Mouse (Mus musculus): ENCODE measurements around the gene Sept7. TPM values are rescaled to one million over a fixed set of nuclear protein-coding genes. Genes with fewer than 3 reads are reported as not detected.

The Sept7 gene
- 267 and 307 TPM in 2 replicates for polyA plus RNA-seq (2016; fragmentation: Nextera tagmentation; extraction: Ambion mirVana)

DNA sequence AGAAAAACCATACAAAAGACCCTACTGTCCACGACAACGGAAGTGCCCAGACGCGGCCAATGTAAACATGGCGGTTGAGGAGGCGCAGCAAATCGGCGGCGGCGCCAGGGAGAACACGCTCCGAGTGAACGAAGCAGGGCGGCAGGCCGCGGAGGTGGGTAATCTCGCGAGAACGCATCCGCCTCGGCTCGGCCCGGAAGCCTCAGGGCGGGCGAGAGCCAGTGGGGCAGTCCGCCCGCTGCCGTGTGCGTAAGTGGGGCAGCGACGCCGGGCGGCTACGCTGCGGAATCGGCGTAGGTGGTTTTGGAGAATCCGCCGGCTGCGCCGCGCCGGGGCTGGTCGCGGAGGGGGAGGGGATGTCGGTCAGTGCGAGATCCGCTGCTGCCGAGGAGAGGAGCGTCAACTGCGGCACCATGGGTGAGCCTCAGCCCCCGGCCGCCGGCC, at the start of gene Sept7:
Gene Sept7, plus strand, starts transcription at position 157 of the 444 bp plus-strand sequence.
- Histone ChIP-seq H3K4me1 (peaks cover 13% of the 10 kb centered on the region), H3K27me3 (replicated peaks) (no peaks in the 10 kb centered on the region), H3K27ac (peak within 1 kb of the TSS; percentile 99), H3K4me2 (replicated peaks) (peak within 1 kb of the TSS; percentile 68), H3K4me3 (peak within 1 kb of the TSS; percentile 99), H3K9ac (peak within 1 kb of the TSS; percentile 98), H3K9me3 (no peaks in the 10 kb centered on the region), H3K36me3 (no peaks in the 10 kb centered on the region)
- ATAC-seq (ENCODE audit: low FRiP score, low read depth), result peak; percentile 98
- under 1% methylated on average over 54 of the region's 54 CpGs for WGBS

DNA sequence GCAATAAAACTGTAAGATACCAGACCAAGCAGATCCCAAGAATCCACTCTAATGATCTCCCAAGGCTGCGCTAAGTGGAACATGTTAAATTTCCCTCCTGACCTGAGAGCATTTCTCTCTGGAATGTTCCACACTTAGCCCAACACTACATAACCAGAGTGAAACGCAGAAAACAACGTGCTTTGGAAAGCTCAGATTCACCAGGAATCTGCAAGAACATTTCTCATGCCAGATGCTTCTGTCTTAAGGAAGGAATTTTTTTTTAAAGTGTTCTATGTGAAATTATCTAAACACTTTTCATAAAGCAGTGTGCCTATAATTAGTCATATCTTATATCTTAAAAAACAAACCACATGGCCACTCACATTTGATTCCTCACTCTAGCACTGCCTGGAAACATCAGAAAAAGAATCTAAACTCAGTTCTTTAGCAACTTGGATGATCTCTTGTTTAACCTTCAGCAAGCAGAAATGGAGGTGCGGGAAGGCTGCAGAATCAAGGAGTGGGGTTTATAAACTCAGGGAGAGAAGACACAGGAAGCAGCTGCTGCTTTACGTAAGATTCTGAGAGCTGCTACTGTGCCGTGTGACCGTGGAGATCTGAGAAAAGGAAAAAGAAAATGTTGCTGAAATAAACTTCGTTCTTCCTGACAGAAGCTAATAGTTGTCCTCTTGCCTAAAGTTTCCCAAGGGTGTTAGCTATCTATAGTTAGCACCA, 44.0 kb upstream of the Sept7 start:
- 88% methylated on average over 8 of the region's 8 CpGs for WGBS
- Histone ChIP-seq H3K27me3 (replicated peaks) (no peaks in the 10 kb centered on the region), H3K4me2 (replicated peaks) (no peak overlapping the region), H3K9me3 (no peaks in the 10 kb centered on the region), H3K9ac (no peak overlapping the region), H3K36me3 (no peaks in the 10 kb centered on the region), H3K4me3 (no peak overlapping the region), H3K4me1 (peaks cover 14% of the 10 kb centered on the region), H3K27ac (no peak overlapping the region)
- no peak for ATAC-seq (ENCODE audit: low FRiP score, low read depth)

DNA sequence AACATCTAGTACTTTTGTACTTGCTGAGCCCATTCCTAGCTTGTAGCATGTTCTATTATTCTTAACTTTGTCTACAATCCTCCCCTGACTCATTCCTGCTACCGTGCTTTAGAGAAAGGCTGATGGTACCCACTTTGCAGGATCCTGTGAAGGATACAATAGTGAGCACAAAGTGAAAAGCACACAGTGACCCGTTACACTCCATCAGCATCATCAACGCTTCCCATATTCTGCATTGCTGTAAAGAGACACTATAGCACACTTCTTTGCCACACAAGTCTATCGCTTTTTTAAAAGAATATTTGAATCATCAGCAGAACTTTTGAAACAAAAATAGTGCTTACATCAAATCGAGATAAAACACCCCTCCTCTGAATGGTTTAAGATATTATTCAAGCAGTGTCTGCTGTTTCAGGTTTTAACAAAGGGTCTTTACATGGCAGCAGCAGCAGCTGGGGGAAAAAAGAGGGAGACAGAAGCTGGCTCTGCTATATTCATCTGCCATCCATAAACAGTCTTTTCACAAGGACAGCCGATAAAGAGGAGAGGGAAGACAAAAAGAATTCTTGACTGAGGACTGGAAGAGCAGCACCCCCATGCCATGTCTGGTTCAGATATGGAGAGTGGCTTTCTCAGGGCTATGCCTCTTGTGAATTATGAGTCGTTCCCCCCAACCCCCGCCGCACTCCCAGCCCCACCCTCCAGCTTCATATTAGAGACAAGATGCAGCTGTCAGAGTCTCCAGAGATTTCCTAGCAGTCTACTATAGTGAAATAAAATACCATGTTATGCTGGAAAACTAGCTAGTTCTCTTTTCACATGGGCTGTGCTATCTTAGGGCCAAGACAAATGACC, 39.7 kb upstream of the Sept7 start:
- H3K4me1 ChIP-seq, result peaks cover 14% of the 10 kb centered on the region
- H3K27me3 ChIP-seq (replicated peaks), result no peaks in the 10 kb centered on the region
- no peaks in the 10 kb centered on the region for H3K9me3 ChIP-seq
- H3K4me3 ChIP-seq, result no peak overlapping the region
- H3K27ac ChIP-seq, result no peak overlapping the region
- H3K4me2 ChIP-seq (replicated peaks), result peak overlapping the region; percentile 20; the same call in 1 of the 2 replicates
- H3K36me3 ChIP-seq, result no peaks in the 10 kb centered on the region
- H3K9ac ChIP-seq, result no peak overlapping the region
- WGBS, result 48% methylated on average over 9 of the region's 9 CpGs
- ATAC-seq (ENCODE audit: low FRiP score, low read depth), result peak; percentile 86

DNA sequence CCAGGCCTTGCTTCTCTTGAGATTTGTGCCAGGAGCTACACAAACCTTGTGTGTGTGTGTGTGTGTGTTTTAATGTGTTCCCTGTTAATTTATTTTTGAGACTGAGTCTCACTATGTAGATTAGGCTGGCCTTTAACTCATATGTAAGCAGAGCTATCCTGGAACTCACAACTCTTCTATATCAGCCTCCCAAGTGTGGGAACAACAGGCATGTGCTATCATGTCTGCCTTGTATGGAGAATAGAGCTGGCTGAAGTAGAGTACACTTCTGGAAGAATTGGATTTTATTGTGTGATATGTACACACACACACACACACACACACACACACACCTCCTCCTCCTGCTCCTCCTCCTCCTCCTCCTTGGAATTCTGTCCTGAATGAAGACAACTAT, 39.1 kb upstream of the Sept7 start:
- no peak overlapping the region for H3K4me2 ChIP-seq (replicated peaks)
- H3K36me3 ChIP-seq, result no peaks in the 10 kb centered on the region
- no peak overlapping the region for H3K9ac ChIP-seq
- H3K27me3 ChIP-seq (replicated peaks), result no peaks in the 10 kb centered on the region
- ATAC-seq (ENCODE audit: low FRiP score, low read depth), result peak; percentile 61
- H3K27ac ChIP-seq, result no peak overlapping the region
- H3K4me3 ChIP-seq, result no peak overlapping the region
- H3K4me1 ChIP-seq, result peaks cover 14% of the 10 kb centered on the region
- H3K9me3 ChIP-seq, result no peaks in the 10 kb centered on the region

DNA sequence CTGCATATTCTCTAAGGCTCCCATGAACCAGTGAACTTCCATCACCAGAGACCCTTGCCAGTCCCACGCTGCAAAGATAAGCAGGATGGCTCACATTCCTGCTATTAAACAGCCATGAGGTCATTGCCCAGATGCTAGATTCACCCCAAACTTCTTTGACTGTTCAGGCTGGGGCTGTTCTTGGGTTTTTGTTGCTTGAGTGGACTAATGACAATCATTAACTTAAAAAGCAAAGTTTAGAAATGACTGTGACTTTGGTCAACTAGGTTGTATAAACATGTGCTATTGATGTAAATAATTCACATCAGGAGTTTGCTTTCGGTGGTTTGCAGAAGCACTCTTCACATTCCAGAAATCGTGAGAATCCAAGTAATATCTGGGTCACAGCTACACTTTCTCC, 36.8 kb upstream of the Sept7 start:
- no peaks in the 10 kb centered on the region for H3K27me3 ChIP-seq (replicated peaks)
- H3K36me3 ChIP-seq, result no peaks in the 10 kb centered on the region
- no peak overlapping the region for H3K27ac ChIP-seq
- 72% methylated on average over 3 of the region's 3 CpGs for WGBS
- peaks cover 14% of the 10 kb centered on the region for H3K4me1 ChIP-seq
- ATAC-seq (ENCODE audit: low FRiP score, low read depth), result no peak
- H3K4me2 ChIP-seq (replicated peaks), result no peak overlapping the region
- no peak overlapping the region for H3K4me3 ChIP-seq
- H3K9me3 ChIP-seq, result no peaks in the 10 kb centered on the region
- H3K9ac ChIP-seq, result no peak overlapping the region

DNA sequence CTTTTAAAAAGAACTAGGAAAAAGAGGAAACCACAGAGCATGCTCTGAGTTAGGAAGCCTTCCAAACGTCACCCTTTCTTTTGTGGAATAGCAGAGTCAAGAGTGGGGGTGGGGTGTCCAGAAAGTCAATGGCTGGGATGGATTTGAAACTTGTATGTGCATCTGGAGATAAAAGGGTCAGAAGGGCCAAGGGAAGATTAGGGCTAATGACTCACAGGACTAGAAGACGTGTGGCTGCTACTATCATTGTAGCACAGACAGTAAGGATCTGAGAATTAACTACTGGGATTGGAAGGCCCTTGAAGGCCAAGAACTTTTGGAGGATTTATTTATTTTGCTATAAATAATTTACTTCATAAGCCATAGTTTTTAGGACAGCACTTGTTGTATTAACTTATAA, 36.0 kb upstream of the Sept7 start:
- Histone ChIP-seq H3K9me3 (no peaks in the 10 kb centered on the region), H3K27ac (no peak overlapping the region), H3K9ac (no peak overlapping the region), H3K27me3 (replicated peaks) (no peaks in the 10 kb centered on the region), H3K4me1 (peaks cover 14% of the 10 kb centered on the region), H3K4me2 (replicated peaks) (no peak overlapping the region), H3K36me3 (no peaks in the 10 kb centered on the region), H3K4me3 (no peak overlapping the region)
- no peak for ATAC-seq (ENCODE audit: low FRiP score, low read depth)
- WGBS, result 43% methylated on average over 2 of the region's 2 CpGs

DNA sequence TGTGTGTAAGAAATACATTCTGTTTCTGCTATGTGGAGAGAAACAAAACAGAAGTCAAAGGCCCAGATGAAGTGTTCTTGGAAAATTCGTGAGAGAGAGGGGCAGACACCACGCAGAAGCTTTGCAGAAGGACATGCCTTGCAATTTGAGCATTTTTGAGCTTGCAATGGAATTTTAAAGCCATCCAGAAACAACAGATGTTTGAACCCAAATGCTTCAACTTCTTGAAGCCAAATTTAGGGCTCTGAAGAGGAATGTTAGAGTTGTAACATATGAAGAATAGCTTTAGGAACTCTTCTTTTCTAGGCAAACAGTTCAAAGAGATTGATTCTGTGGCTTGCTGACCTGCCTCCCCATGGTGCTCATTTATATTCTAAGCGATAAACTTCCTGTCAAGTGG, 33.3 kb upstream of the Sept7 start:
- no peaks in the 10 kb centered on the region for H3K4me1 ChIP-seq
- H3K4me2 ChIP-seq (replicated peaks), result no peak overlapping the region
- ATAC-seq (ENCODE audit: low FRiP score, low read depth), result no peak
- H3K9ac ChIP-seq, result no peak overlapping the region
- no peak overlapping the region for H3K4me3 ChIP-seq
- no peaks in the 10 kb centered on the region for H3K9me3 ChIP-seq
- no peaks in the 10 kb centered on the region for H3K27me3 ChIP-seq (replicated peaks)
- H3K36me3 ChIP-seq, result no peaks in the 10 kb centered on the region
- WGBS, result 64% methylated on average over 3 of the region's 3 CpGs
- H3K27ac ChIP-seq, result no peak overlapping the region

DNA sequence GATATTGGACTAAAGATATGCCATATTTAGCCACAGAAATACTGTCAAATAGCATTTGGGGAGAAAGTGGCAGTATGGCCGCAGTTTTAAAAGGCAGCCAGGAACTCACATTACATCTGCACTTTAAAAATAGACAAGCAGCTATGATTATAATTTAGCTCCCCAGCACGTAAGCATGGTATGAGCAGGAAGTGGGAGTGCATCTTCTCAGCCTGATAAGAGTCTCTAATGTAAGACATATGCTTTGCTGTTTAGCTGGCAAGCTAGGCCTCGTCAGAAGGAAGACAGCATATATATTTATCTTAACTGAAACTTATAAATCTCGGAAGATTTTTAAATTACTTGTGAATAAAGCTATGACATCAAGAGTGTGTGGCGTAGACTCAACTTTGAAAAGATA, 32.4 kb upstream of the Sept7 start:
- no peak overlapping the region for H3K27ac ChIP-seq
- ATAC-seq (ENCODE audit: low FRiP score, low read depth), result no peak
- WGBS, result 81% methylated on average over 5 of the region's 5 CpGs
- H3K36me3 ChIP-seq, result no peaks in the 10 kb centered on the region
- H3K9ac ChIP-seq, result no peak overlapping the region
- no peaks in the 10 kb centered on the region for H3K27me3 ChIP-seq (replicated peaks)
- no peak overlapping the region for H3K4me3 ChIP-seq
- H3K4me1 ChIP-seq, result no peaks in the 10 kb centered on the region
- H3K9me3 ChIP-seq, result no peaks in the 10 kb centered on the region
- no peak overlapping the region for H3K4me2 ChIP-seq (replicated peaks)

DNA sequence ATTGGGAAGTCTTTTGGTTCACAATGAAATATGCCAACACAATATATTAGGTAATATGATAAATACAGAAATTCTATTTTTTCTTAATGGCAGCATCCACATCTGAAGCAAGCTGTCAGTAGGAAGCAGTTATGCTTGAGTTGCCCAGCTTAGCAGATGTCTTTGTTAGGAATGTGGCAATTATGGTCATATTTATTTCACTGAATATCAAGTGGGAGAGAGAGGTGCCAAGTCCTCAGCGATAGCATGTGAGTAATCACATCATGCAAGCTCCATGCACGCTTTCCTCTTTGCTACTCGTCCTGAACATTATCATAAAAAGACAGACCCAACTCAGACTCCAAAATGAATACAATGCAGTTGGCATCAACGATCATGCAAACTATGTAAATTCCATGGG, 27.3 kb upstream of the Sept7 start:
- no peak overlapping the region for H3K4me3 ChIP-seq
- no peak for ATAC-seq (ENCODE audit: low FRiP score, low read depth)
- H3K27me3 ChIP-seq (replicated peaks), result no peaks in the 10 kb centered on the region
- H3K4me2 ChIP-seq (replicated peaks), result no peak overlapping the region
- no peak overlapping the region for H3K9ac ChIP-seq
- H3K4me1 ChIP-seq, result no peaks in the 10 kb centered on the region
- no peaks in the 10 kb centered on the region for H3K36me3 ChIP-seq
- WGBS, result 90% methylated on average over 4 of the region's 4 CpGs
- H3K27ac ChIP-seq, result no peak overlapping the region
- no peaks in the 10 kb centered on the region for H3K9me3 ChIP-seq

DNA sequence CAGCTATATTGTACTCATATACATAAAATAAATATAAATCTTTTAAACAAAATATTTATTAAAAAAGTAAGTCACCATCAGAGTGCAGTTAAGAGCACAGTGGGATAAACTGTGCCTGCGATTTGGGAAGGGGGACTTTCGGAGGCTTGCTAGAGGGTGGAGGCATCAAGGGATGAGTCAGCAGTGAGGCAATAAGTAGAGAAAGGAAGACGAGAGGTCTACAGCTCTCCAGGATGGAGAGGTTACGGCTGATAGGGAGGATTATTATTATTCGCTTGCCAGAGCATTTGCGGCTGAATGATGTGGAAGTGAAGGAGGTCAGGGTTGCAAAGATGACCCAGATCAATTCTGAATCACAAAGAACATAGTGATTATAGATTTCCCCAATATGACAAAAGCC, 22.5 kb upstream of the Sept7 start:
- 91% methylated on average over 6 of the region's 6 CpGs for WGBS
- H3K4me1 ChIP-seq, result no peaks in the 10 kb centered on the region
- no peaks in the 10 kb centered on the region for H3K27me3 ChIP-seq (replicated peaks)
- no peaks in the 10 kb centered on the region for H3K9me3 ChIP-seq
- ATAC-seq (ENCODE audit: low FRiP score, low read depth), result no peak
- H3K4me2 ChIP-seq (replicated peaks), result no peak overlapping the region
- H3K27ac ChIP-seq, result no peak overlapping the region
- H3K4me3 ChIP-seq, result no peak overlapping the region
- no peaks in the 10 kb centered on the region for H3K36me3 ChIP-seq
- no peak overlapping the region for H3K9ac ChIP-seq

DNA sequence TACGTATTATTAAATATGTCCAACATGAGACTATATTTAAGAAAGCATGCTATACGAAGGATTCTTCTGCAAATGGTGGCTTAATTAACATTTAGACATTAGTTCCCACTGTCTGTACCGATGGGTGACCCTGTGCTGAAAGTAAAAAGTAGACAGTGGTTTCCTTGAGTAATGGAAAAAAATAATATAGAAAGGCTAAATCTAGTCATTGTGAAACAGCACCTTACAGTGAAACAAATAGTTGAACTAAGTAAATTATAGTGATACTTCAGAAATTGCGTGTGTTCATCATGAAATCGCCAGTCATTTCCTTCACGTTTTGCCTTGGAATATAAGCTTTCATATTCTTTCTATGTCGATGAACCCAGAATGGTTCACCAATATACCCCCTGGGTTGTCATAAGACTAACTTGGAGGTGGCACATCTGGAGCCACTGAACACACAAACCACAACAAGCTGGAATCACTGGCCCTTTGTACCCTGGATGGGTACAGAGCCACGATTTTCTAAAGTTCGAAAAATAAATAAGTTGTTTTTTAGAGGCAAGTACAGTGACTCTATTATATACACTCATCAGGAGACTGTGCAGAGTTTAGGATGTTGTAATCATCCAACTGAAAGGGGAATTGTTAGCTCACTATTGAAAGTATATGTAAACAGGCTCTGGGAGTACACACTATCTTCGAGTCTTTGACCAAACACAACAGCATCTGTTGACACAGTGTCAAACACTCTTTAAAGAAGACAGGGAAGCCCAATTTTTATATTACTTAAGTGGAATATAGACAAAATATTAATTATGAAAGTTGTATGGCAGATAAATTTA, 21.8 kb upstream of the Sept7 start:
- Histone ChIP-seq H3K9me3 (no peaks in the 10 kb centered on the region), H3K4me2 (replicated peaks) (no peak overlapping the region), H3K36me3 (no peaks in the 10 kb centered on the region), H3K4me3 (no peak overlapping the region), H3K4me1 (no peaks in the 10 kb centered on the region), H3K27me3 (replicated peaks) (no peaks in the 10 kb centered on the region), H3K9ac (no peak overlapping the region), H3K27ac (no peak overlapping the region)
- 88% methylated on average over 10 of the region's 10 CpGs for WGBS
- no peak for ATAC-seq (ENCODE audit: low FRiP score, low read depth)

DNA sequence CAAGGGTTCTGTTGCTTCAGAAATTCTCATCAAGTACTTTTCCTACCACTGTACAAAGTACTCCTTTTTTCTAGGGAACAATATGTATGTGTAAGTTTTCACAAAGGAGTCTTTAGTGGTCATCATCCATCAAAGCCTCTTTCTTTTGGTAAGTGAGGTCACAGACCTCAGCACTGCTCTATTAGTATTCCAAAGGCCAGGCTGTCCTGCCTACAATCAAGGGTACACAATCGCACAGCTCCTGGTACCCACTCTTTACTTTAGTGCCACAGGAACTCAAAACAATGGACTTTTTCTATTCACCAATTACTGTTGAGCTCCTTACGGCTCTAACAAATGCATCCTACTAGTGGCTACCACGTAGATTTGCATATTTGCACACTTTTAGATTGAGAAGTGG, 11.2 kb upstream of the Sept7 start:
- WGBS, result 34% methylated on average over 3 of the region's 3 CpGs
- H3K36me3 ChIP-seq, result no peaks in the 10 kb centered on the region
- no peaks in the 10 kb centered on the region for H3K27me3 ChIP-seq (replicated peaks)
- no peak overlapping the region for H3K9ac ChIP-seq
- no peak for ATAC-seq (ENCODE audit: low FRiP score, low read depth)
- H3K4me3 ChIP-seq, result no peak overlapping the region
- no peaks in the 10 kb centered on the region for H3K4me1 ChIP-seq
- H3K9me3 ChIP-seq, result no peaks in the 10 kb centered on the region
- H3K4me2 ChIP-seq (replicated peaks), result no peak overlapping the region
- H3K27ac ChIP-seq, result no peak overlapping the region

Measured in neural tube, embryonic 12.5 days (tissue).